Mouse (Mus musculus) left cerebral cortex, postnatal 36 days (tissue): ENCODE results near the gene Kcnq1. TPM values are rescaled to one million over a fixed set of nuclear protein-coding genes. Genes with fewer than 3 reads are reported as not detected.

Experiments used
- DNase-seq, 2 experiments: peaks; one replicate each; pipeline ENCODE4 v3.0.0; 2021 to 2022; ENCODE audit warnings: low spot score in 2 of 2, mixed read lengths in 1 of 2
- intact Hi-C: fragments of 180-260 bp; cut with DNase I; formaldehyde crosslinking; loops from one replicate; pipeline ENCODE4 v1.15.1; 2025
- total RNA-seq, 2 experiments: library from RNA; stranded (reverse); gene quantifications; 2 replicates each; pipeline ENCODE4 v1.2.3; 2021

Gene Kcnq1
- total RNA-seq, 2 experiments from 2014 or later, result 0.49 to 1.00 TPM

DNA sequence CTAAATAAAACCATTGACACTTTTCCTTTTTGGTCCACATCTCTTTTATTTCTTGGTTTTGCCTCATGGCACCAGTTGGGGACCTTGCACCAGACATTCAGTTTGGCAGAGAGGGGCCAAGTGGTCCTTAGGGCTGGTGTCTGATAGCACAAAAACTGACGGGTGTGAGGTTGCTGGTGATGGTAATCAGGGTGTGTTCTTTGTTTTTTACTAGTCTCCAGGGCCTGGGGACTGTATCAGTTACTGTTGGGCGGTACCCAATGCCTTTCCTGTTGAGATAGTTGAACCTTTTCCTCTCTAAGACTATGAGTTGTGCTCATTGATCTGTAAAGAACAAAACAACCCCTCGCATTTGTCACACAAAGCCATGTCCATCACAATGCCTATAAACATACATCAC is 61.1 kb downstream of the Kcnq1 start:
- intact Hi-C loops, result no loop called here
- no peak for DNase-seq

DNA sequence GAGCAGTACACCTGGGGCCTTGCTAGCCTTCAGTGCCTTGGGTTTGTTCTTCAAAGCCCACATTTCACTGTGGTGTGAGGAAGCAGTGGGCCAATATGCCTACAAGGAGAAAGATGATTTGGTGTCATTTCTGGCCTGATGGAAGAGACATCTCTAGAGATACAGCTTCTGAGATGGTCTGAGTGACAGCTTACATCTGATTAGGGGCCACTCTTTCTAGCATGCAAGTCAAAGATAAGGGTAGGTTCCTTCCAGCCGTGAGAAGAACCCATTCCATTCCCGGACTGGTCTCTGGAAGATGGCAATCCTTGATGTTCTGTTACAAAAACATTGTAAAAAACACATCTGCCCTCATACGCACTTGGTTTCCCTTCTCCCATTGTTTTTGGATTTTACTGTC is 63.2 kb downstream of the Kcnq1 start:
- no peak for DNase-seq
- intact Hi-C loops, result no loop called here

DNA sequence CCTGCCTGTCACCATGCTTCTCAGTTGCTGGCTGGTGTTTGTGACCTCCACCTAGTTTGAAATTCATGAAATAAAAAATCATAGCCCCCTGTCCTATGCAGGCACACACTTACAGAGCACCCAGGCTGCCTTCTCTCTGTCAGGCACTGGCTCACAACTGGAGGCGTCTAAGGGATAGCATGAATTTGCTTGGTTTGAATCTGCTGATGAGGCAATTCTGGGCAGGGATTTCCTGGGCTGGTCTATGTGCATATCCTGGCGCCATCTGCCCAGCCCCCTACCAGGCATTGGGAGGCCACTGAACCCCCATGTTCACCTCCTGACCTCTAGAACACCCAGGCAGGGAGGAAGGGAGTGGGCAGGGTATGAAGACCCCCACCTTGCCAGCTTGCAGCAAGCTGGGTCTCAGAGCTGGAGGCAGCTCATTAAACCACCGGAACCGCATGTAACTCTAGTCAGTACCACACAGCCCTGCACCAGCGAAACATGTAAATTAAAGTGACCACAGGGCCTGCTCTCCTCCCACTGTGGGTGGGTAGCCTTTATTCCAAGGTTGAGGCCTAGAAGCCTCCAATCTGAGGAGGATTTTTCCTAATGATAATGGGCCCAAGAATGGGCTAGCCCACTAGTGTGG is 66.9 kb downstream of the Kcnq1 start:
- DNase-seq, result no peak
- intact Hi-C loops, result no loop called here

DNA sequence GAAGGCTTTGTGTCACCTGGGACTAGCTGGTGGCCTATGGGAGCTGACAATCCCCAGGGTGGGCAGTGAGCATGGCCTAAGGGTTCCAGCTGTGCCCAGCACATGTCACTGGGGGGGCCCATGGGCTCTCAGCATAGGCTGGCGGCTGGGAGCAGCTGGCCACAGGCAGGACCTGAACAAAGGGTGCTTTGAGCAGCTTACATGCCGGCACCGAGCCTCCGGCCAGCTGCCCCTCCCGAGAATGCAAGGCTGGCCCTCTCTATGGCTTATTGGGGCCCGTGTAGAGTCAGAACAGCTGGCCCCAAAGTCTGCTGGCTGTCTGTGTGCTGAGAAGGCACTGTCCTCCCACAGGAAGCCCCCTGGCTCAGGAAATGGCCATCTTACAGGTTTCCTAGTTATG is 68.5 kb downstream of the Kcnq1 start:
- intact Hi-C loops, result no loop called here
- no peak for DNase-seq

DNA sequence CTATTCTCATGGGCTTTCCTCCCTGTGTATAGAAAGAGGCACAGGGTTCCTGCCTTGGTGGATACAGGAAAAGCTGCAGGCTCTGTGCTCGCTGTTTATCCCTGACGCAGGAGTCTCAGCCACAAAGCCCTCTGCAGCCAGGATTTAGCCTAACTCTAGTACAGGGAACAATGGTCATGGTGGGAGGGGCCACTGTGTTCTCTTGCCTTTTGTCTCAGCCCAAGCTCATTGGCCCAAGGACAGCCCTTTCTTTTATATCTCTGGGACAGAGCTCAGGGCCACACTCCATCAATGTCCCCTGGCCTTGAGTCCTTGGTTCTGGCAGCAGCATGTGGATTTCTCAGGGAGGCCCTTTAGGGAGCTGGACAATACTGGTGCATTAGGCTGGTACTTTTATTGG is 72.7 kb downstream of the Kcnq1 start:
- intact Hi-C loops, result no loop called here

DNA sequence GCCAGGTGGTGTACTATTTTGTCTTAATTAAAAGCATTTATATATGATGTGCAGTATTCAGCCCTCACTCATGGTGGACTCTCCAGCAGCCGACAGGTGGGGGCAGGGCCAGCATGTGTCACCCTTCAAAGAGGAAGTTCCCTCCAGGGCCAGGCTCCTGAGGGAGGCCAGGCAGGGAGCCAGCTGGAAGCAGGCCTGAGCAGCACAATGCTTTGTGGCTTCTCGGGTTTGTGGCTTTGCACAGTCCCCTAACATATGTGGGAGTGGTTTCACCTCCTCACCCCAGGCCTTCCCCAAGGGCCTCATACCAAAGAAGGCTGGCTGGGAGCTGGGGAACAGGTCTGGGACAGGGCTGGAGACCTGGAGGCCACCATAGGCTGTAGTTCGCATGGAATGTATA is 74.6 kb downstream of the Kcnq1 start:
- DNase-seq, result no peak

More for the DNA sequence above, 72.7 kb downstream of the Kcnq1 start:
- DNase-seq, result no peak

DNA sequence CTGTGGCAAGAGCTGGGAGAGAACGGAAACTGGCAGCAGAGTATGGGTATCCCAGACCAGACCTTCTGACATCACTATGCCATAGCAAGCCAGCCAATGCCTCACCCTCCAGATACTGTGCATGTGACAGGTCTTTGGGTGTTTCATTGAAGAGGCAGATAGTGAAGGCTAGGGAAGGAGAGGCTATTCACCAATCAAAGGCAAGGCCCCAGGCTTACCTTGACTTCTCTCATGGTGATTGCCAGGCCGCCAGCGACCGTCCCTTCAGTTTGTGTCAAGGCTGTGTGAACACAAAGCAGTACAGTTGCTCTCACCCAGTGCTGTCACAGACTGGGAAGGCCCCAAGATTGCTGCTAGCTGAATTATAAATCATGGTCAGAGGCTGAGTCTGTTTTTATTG is 75.1 kb downstream of the Kcnq1 start:
- no peak for DNase-seq
- intact Hi-C loops, result no loop called here

More for the DNA sequence above, 74.6 kb downstream of the Kcnq1 start:
- intact Hi-C loops, result no loop called here

DNA sequence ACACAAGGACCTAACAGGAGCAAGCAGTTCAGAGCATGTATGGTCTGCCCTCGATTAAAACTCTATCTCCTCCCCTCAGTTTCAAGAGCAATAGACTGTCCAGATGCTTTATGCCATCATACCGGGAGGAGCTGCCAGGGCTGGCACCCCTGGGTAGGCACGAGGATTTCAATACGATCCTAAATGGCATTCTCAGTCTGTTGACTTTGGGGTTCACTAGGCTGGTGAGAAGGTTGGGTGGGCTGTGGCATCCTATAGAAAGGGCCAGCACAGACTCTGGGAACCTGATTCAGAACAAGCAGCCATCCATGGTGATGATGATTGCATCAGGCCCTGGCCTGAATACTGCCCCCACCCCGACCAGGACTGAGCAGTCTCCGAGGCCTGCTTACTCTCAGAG is 79.3 kb downstream of the Kcnq1 start:
- intact Hi-C loops, result no loop called here
- no peak for DNase-seq

DNA sequence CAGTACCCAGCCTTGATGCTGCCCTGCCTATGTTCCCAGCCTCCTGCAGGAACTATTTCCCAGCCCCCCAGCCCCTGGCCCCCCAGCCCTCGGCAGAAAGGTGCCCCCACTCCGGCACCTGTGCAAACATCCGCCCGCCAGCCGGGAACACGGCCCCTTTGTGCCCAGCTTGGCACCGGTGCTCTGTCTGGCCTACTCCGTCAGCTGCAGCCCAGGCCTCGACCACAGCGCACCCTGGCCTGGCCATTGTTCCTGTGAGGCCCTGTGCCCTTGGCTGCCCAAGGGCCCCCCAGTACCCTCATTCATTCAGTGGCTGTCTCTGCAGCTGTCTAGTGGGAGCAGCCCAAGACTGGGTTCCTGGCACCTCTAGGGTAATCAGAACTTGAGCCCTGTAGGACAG is 80.2 kb downstream of the Kcnq1 start:
- DNase-seq, result no peak
- intact Hi-C loops, result no loop called here

DNA sequence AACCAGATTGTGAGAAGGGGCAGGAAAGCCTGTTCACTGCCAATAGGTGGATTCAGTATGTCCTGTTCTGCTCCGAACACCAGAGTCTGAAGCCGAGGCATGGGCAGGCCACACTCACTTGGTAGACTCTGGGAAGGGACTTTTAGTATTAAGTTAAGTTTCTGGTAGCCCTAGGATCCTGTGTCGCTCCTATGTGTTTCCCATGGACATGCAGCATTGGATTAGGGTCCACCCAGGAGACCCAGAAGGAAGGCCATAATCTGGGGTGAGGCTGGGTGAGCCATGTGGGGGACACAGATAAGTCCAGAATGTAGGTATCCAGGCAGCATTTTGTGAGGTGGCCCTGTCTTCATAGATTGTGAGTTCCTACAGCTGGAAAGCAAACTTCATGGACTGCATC is 81.0 kb downstream of the Kcnq1 start:
- intact Hi-C loops, result no loop called here
- DNase-seq, result no peak

DNA sequence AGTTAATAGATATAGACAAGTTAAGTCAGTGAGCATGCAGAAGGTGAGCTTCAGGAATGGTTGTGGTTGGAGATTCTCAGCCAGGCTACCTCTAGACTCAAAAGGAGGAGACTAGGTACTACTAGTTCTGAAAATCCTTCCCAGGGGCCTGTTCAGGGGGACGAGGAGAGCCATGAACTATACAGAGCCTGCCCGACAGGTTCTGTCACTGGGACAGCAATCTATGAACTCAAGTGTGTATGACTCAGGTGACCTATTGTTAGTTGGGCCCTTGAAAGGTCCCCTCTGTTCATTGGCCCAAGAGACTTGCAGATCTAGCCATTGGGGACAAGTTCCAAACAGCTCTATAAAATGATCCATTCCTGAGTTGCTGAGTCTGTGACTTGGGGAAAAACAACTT is 82.4 kb downstream of the Kcnq1 start:
- DNase-seq, result no peak
- intact Hi-C loops, result no loop called here

DNA sequence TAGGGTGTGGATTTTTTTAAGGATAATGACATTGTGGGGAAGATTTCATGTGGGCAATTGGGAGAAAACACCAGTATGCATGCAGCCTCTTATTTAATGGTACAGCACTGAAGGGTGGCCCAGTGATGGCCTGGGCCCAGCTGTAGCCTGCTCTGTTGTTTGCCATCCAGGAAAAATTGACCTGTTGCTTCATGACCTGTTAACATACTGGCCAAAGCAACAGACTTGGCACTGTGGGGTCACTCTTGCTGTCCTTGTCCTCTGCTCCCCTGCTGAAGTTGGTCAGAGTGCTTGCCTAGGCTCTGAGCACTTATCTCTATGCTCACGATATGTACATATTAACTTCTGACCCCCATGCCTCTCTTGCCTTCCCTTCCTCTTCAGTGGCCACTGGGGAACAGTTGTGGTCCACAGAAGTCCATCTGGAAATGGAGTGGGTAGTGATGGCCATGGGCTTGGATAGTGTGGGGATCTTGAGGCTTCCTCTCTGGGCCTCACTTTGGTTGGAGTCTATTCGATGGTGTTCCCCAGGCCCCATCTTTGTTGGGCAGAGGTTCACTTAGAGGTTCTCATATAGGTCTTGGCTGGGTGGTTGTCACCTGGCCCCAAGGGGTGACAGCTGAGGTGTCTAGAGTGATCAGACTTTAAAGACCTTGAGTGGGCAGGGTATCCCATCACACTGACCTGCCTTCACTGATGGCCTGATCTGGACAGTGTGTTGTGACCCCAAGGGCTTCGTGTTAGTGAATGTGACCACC is 84.0 kb downstream of the Kcnq1 start:
- DNase-seq, result no peak
- intact Hi-C loops, result no loop called here

DNA sequence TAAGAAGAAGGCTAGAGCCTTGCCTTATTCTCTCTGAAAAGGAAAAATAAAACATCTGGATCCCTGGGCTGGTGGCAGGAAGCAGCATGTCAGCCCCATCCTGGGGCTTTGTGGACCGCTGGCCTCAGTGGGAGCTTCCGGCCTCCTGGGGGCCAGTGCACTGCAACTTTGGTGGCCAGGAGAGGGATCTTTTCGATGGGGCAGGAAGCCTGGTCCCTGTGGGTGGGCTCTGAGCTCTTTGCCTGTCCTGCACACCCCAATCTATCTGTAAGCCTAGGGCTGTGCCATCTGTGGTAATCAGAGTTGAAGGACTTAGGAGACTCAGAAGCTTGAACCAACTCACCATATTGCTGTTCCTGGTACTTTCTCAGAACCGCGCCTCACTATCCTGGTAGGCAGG is 84.7 kb downstream of the Kcnq1 start:
- no peak for DNase-seq
- intact Hi-C loops, result no loop called here

DNA sequence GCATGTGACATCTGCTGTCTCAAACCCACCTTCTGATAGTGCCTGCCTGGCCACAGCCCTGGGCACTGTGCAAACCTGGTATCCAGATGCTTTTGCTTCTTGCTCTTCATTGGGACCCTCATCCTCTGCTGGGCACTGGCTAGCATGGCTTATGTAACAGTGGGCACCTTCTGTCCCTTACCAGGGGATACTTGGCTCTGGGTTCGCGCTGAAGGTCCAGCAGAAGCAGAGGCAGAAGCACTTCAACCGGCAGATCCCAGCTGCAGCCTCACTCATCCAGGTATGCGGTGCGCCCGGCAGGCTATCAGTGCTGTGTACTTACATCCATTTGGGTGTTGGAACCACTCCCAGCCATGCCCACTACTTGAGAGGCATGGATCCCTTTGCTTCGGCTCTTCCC is 86.2 kb downstream of the Kcnq1 start:
- no peak for DNase-seq
- intact Hi-C loops, result no loop called here

DNA sequence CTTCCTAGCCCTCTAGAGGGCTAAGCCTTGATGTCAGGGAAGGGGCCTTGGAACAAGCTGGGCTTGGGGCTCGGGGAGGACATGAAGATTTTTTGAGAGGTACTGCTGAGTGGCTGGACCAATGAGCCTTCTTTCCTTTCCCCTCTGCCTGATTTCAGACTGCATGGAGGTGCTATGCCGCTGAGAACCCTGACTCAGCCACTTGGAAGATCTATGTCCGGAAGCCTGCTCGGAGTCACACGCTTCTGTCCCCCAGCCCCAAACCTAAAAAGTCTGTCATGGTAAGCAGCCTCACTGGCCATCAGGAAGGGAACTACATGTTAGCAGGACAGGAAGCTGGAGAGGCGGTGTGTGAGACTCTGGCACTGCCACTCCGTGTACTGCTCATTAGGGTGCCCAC is 87.9 kb downstream of the Kcnq1 start:
- no peak for DNase-seq
- intact Hi-C loops, result no loop called here

DNA sequence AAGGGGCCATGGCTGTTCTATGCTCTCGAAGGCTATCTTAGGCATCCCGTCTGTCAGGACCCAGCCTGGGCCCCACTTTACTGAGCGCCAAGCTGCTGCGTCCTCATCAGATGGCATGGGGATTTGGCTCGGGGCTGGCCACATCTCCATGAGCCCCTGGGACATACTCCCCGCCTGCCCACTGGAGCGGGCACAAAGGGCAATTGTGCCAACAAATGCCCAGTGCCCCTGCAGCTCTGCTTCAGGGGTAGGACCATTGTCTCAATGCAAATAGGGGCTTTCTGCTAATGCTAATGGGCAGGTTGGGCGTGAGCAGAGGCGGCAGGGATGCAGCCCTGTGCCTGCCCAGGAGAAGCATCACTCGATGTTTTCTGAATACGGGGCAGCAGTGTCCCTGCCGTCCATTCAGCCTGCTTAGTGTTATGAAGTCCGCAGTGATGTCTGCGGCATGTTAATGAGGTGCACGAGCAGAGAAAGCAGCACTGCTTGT is 91.8 kb downstream of the Kcnq1 start:
- intact Hi-C loops, result no loop called here
- DNase-seq, result no peak

DNA sequence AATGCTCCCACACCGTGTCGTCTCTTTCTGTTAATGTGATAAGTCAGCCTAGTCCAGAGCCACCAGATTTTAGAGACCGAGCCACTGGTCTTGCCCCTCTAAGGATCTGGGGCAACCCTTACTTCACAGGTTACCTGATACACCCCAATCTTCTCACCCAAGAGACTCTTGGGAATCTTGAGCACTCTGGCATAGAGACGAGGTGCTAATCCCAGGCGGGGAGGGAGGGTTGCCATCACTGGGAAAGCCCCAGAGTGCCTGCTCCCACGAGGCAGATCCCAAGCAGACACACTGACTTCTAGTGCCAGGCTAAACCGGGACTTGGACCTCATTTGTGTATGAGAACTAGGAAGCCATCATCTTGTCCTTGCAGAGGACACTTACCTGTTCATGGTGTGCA is 92.3 kb downstream of the Kcnq1 start:
- no peak for DNase-seq
- intact Hi-C loops, result no loop called here

DNA sequence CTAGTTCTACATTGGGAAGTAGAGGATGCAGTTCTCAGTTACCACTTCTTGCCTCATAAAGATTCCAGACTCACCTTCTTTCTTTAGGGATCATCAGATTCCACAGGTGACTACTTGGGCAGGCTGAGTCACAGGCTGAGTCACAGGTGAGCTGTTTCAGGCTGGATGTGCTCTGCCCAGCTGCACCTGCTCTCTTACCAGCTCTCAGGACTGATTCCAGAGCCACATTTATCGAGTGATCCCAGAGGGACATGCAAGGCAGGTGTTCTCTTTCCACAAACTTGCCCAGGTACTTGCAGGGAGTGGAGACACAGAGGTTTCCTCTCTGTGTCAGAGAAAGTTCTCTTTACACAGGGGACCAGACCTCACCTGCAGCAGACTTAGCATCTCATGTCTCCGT is 95.1 kb downstream of the Kcnq1 start:
- no peak for DNase-seq
- intact Hi-C loops, result no loop called here

DNA sequence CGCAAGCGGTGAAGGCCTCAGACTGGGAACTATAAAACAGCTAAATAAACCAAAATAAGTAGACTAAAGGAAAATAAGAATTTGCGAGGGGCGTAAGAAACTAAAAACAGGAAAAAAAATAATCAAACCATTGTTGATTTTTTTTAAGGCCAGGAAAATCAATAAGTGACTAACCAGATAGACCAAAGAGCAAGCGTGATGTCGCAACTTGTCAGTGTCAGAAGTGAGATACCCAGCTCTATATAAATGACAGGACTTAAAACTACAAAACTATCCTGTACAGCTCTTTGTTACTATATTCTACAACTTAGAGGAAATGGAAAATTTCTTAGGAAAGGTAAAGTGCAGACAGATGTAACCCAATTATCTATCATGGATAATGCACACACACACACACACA is 97.7 kb downstream of the Kcnq1 start:
- intact Hi-C loops, result no loop called here

DNA sequence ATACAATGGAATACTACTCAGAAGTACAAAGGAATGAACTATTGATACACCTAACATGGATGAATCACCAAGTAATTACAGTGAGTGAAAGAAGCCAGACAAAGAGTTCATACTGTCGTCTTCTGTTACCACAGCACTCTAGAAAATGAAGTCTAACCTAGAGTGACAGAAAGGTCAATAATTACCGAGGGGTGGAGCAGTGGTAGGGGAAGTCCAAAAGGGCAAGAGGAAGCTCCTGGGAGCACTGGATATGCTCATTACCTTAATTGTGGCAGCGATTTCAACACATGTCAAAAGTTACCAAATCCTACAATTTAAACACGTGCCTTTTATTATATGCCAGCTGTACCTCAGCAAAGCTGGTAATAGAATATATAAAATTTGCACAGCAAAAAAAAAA is 100.9 kb downstream of the Kcnq1 start:
- no peak for DNase-seq
- intact Hi-C loops, result no loop called here

More for the DNA sequence above, 97.7 kb downstream of the Kcnq1 start:
- DNase-seq, result no peak

DNA sequence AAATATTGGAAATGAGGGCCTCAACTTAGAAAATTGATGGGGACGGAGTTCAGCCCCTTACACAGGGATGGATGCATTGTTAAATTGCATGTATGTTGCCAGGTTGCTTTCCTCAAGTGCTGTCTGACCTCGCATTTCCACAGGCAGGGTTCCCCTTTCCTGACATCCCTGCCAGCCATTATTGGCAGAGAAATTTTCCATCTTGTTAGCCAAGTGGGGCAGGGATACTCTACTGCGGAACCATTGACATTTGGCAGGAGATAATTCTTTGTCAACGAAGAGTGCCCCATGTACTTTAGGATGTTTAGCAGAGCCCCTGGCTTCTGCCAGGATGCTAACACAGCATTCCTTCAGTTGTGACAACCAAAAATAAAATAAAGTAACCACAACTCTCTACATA is 104.6 kb downstream of the Kcnq1 start:
- intact Hi-C loops, result no loop called here
- no peak for DNase-seq
